Mouse (Mus musculus) embryonic fibroblast, embryonic 13.5 days (primary cell): ENCODE measurements around the gene Prelid1.

Experiments
- CTCF ChIP-seq: IDR thresholded peaks from 2 replicates; pipeline ENCODE4 v1.5.1; 2011; ENCODE audit warnings: mild to moderate bottlenecking, control low read depth, low read length, moderate library complexity, borderline replicate concordance; ENCODE audit not compliant: insufficient read depth
- POLR2A ChIP-seq: IDR thresholded peaks from 2 replicates; pipeline ENCODE4 v1.6.1; 2011; ENCODE audit warnings: low read depth, mild to moderate bottlenecking, control low read depth, low read length, moderate library complexity

- TF ChIP-seq CTCF (no peak), POLR2A (no peak)
These were observed 8.2 kb upstream of the Prelid1 start for GRCm38 (mm10) chr13:55312028-55312630.
